Mouse (Mus musculus) liver, adult 2 months (tissue): ENCODE measurements at regions not wholly inside any gene's neighbourhood (a gene's known extent, or its start where the extent isn't known, plus 50 kb on each side); places are given as distances from the start of the nearest gene placed in this dataset.

Source experiments
- DNase-seq: peaks from one replicate; pipeline ENCODE4 v3.0.0-alpha.2; 2011; ENCODE audit warnings: low read depth, low spot score; ENCODE audit errors: extremely low read depth
- H3K27ac ChIP-seq: fragments of 200-500 bp; replicated peaks from 2 replicates; pipeline ENCODE4 v1.5.1; 2012; ENCODE audit warnings: low read depth, mild to moderate bottlenecking, control low read depth, inconsistent platforms, low read length; ENCODE audit not compliant: insufficient read depth
- H3K27me3 ChIP-seq: fragments of 200-500 bp; 2 replicates; pipeline ENCODE4 v1.6.1; 2012; ENCODE audit warnings: mild to moderate bottlenecking, moderate library complexity, low read length, inconsistent platforms; ENCODE audit not compliant: control insufficient read depth, insufficient read depth
- H3K36me3 ChIP-seq: fragments of 200-500 bp; 2 replicates; pipeline ENCODE4 v1.6.1; 2012; ENCODE audit warnings: low read length, inconsistent platforms; ENCODE audit not compliant: control insufficient read depth, insufficient read depth
- H3K4me1 ChIP-seq: fragments of 200-500 bp; 2 replicates; pipeline ENCODE4 v1.6.1; 2011; ENCODE audit warnings: low read length; ENCODE audit not compliant: control insufficient read depth, insufficient read depth
- H3K4me3 ChIP-seq: fragments of 200-500 bp; 2 replicates; pipeline ENCODE4 v1.5.1; 2011; ENCODE audit warnings: low read depth, mild to moderate bottlenecking, control low read depth, low read length, moderate library complexity; ENCODE audit not compliant: insufficient read depth
- H3K79me2 ChIP-seq: fragments of 200-500 bp; 2 replicates; pipeline ENCODE4 v1.6.1; 2012; ENCODE audit warnings: inconsistent platforms, mild to moderate bottlenecking, low read length, moderate library complexity; ENCODE audit not compliant: control insufficient read depth, insufficient read depth
- H3K9ac ChIP-seq: fragments of 200-500 bp; 2 replicates; pipeline ENCODE4 v1.6.1; 2012; ENCODE audit warnings: low read depth, mild to moderate bottlenecking, control low read depth, inconsistent platforms, low read length
- CTCF ChIP-seq: fragments of 200-500 bp; IDR thresholded peaks from 2 replicates; pipeline ENCODE4 v1.5.1; 2011; ENCODE audit warnings: low read depth, low read length, control low read depth
- POLR2A ChIP-seq: fragments of 200-500 bp; IDR thresholded peaks from 2 replicates; pipeline ENCODE4 v1.6.1; 2011; ENCODE audit warnings: low read length, control low read depth; ENCODE audit not compliant: insufficient read depth; ENCODE audit errors: extremely low read depth
- WGBS: fragments of 180-500 bp; shearing (Covaris S2); methylation state at CpG from one replicate; pipeline ENCODE4 v1.1.7; 2018; 5-methylcytosine and 5-hydroxymethylcytosine counted together

DNA sequence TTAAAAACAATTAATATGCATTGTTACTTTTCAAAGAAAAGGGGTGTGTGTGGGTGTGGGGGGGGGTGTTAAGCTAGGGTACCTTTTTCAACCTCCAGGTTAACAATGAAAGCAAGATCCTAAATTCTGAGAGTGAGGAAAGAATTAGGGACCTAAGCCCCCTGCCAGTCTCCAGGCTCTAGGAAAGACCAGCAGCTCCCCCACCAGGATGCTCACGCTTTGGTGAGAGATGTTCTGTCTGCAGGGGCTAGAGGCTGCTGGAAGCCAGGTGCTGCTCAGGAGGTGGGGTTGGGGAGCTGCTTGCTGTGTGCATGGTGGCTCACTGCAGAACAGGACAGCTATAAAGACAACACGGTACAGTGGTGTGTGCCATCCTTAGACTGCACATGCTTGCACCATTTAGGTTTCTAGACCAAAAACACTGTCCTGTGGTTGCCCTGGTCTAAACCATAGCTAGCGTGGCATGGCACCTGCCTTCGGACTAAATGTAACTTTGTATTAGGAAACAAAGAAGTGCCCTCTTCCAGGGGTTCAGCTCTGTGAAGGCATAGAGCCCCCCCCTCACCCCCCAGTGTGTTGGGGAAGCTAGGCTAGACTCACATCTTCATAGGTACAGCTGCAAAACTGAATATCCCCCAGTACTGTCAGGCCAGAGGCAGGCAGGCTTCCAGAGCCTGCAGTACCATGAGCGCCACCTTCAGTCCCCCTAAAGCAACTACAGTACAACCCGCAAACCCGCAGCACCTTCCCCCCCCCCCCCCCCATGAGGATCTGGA is 70.7 kb upstream of the Ppp2r5c start:
- 43% methylated on average over 7 of the region's 7 CpGs for WGBS
- Histone ChIP-seq H3K9ac (no peak overlapping the region), H3K36me3 (no peaks in the 10 kb centered on the region), H3K4me1 (no peaks in the 10 kb centered on the region), H3K27ac (no peak overlapping the region), H3K4me3 (no peak overlapping the region), H3K79me2 (no peaks in the 10 kb centered on the region), H3K27me3 (0 out of 2 replicates have a peak, but pooled peaks cover 5% of the 10 kb centered on the region)
- TF ChIP-seq POLR2A (no peak), CTCF (peak; percentile 41)
- peak; percentile 5 for DNase-seq

DNA sequence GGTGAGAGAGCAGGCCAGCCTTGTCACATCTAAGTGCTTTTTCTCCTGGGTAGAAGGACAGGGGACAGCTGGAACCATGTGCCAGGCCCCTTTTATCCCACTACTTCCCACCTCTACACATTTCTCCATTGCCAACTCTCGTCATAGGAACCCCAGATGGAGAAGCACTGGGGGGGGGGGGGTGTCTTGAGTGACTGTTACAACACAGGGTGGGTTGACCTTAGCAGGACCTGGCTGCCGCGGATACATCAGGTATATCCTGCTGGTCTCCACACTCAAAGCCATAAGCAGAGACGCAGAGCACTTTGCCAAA is 70.1 kb upstream of the Ppp2r5c start:
- 74% methylated on average over 4 of the region's 4 CpGs for WGBS
- no peak overlapping the region for H3K4me3 ChIP-seq
- no peaks in the 10 kb centered on the region for H3K4me1 ChIP-seq
- DNase-seq, result no peak
- 0 out of 2 replicates have a peak, but pooled peaks cover 5% of the 10 kb centered on the region for H3K27me3 ChIP-seq
- H3K36me3 ChIP-seq, result no peaks in the 10 kb centered on the region
- no peaks in the 10 kb centered on the region for H3K79me2 ChIP-seq
- TF ChIP-seq CTCF (no peak), POLR2A (no peak)
- no peak overlapping the region for H3K9ac ChIP-seq
- H3K27ac ChIP-seq, result no peak overlapping the region

- no peaks in the 10 kb centered on the region for H3K4me1 ChIP-seq
- 0 out of 2 replicates have a peak, but pooled peaks cover 5% of the 10 kb centered on the region for H3K27me3 ChIP-seq
- no peak for DNase-seq
- H3K36me3 ChIP-seq, result no peaks in the 10 kb centered on the region
- H3K27ac ChIP-seq, result no peak overlapping the region
- H3K4me3 ChIP-seq, result no peak overlapping the region
- no peaks in the 10 kb centered on the region for H3K79me2 ChIP-seq
- TF ChIP-seq CTCF (no peak), POLR2A (no peak)
- WGBS, result 77% methylated on average over 6 of the region's 6 CpGs
- H3K9ac ChIP-seq, result no peak overlapping the region
These were observed 69.6 kb upstream of the Ppp2r5c start for GRCm38 (mm10) chr12:110377306-110377705.

DNA sequence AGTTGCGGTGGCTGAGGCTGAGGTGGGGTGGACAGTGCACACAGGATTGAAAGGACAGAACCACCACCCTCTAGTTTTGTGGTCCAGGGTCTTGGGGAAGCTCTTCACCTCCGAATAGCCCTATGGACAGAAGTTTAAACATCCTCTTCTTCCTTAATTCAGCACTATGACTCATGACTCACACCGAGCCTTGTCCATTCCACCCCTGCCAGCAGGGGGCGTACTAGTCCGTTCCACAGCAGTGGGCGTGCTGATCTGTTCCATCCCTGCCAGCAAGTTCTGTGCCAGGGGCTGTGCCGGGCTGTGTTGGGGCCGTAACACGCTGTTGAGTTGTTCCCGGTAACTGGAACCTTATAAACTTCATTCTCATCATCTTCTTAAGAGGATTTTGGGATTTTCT is 69.2 kb upstream of the Ppp2r5c start:
- H3K27me3 ChIP-seq, result 0 out of 2 replicates have a peak, but pooled peaks cover 5% of the 10 kb centered on the region
- 64% methylated on average over 10 of the region's 10 CpGs for WGBS
- no peak overlapping the region for H3K27ac ChIP-seq
- no peaks in the 10 kb centered on the region for H3K4me1 ChIP-seq
- no peak overlapping the region for H3K4me3 ChIP-seq
- H3K36me3 ChIP-seq, result no peaks in the 10 kb centered on the region
- peak; percentile 4 for DNase-seq
- TF ChIP-seq CTCF (peak; percentile 82), POLR2A (no peak)
- H3K9ac ChIP-seq, result no peak overlapping the region
- no peaks in the 10 kb centered on the region for H3K79me2 ChIP-seq

GRCm38 (mm10) chr12:110378302-110378701 is 68.6 kb upstream of the Ppp2r5c start:
- Histone ChIP-seq H3K79me2 (no peaks in the 10 kb centered on the region), H3K9ac (no peak overlapping the region), H3K27ac (no peak overlapping the region), H3K27me3 (0 out of 2 replicates have a peak, but pooled peaks cover 5% of the 10 kb centered on the region), H3K36me3 (no peaks in the 10 kb centered on the region), H3K4me3 (no peak overlapping the region), H3K4me1 (no peaks in the 10 kb centered on the region)
- TF ChIP-seq POLR2A (no peak), CTCF (no peak)
- DNase-seq, result no peak
- WGBS, result 83% methylated on average over 5 of the region's 5 CpGs

DNA sequence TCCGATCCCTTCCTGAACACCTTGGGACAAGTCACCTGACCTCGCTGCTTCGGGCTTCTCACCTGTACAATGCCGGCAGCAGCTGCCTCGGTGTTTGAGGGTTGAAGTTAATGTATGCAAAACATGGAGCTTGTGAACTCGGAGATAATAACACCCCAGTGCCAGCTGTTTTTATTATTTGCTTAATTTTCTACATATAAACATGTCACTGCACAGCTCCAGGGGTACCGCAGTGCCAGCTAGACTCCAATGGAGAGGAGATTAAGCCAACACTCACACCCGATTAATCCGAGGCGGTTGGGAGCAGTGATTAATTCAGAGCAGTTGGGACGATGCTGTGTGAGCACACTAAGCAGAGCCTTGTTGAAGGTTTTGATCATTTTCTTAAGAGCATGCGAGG is 67.2 kb upstream of the Ppp2r5c start:
- DNase-seq, result no peak

More for the DNA sequence above, 67.2 kb upstream of the Ppp2r5c start:
- Histone ChIP-seq H3K79me2 (no peaks in the 10 kb centered on the region), H3K4me1 (no peaks in the 10 kb centered on the region), H3K27me3 (0 out of 2 replicates have a peak, but pooled peaks cover 5% of the 10 kb centered on the region), H3K36me3 (no peaks in the 10 kb centered on the region), H3K4me3 (no peak overlapping the region), H3K27ac (no peak overlapping the region), H3K9ac (no peak overlapping the region)
- 87% methylated on average over 12 of the region's 12 CpGs for WGBS
- no peak for TF ChIP-seq CTCF
- TF ChIP-seq POLR2A, result no peak
